Mouse (Mus musculus) heart, postnatal 10 days (tissue): ENCODE measurements around the gene Map2k5. TPM values are rescaled to one million over a fixed set of nuclear protein-coding genes. Genes with fewer than 3 reads are reported as not detected.

Source experiments
- DNase-seq, 2 experiments: peaks; one replicate each; pipeline ENCODE4 v3.0.0; 2021
- intact Hi-C: fragments of 180-260 bp; cut with DNase I; formaldehyde crosslinking; loops from one replicate; pipeline ENCODE4 v1.15.1; 2025
- total RNA-seq, 2 experiments: library from RNA; stranded (reverse); gene quantifications; 2 replicates each; pipeline ENCODE4 v1.2.3; 2021

The Map2k5 gene
- total RNA-seq, 2 experiments from 2014 or later, result 24.4 to 25.1 TPM

- DNase-seq, result no peak
- intact Hi-C loops, result loop anchor here (1.0 to 10.0 kb wide), 6 partner anchors 199 to 708 kb away; partner anchors contain the start of genes 2300009A05Rik and Smad3
Observed at GRCm38 (mm10) chr9:63136241-63136640, 241.5 kb downstream of the Map2k5 start.

GRCm38 (mm10) chr9:63135801-63136200, 241.9 kb downstream of the Map2k5 start:
- intact Hi-C loops, result loop anchor here (1.0 to 10.0 kb wide), 6 partner anchors 199 to 708 kb away; partner anchors contain the start of genes 2300009A05Rik and Smad3
- DNase-seq, result peak; percentile 62 to 78

DNA sequence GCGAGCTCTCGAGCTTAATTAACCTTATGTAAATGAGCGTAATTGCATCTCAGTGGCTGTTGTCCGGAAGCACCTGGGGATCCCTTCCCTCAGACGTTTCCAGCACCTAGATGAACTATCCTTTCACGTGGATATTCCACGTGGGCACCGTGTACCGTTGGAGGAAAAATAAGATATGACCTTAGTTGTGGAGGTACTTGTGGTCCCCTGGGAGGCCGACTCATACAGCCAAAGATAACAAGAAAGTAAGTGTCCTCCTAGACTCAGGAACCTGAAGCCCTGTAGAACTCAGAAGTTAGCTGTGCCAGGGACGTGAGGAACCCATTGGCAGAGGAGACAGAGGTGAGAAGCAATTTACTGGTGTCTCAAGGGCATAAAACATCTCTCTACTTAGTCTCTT, 242.3 kb downstream of the Map2k5 start:
- DNase-seq, result peak in 1 of 2 experiments; percentile 14
- intact Hi-C loops, result loop anchor here (5.0 to 10.0 kb wide), 4 partner anchors 199 to 619 kb away; partner anchors contain the start of genes 2300009A05Rik and Smad3

- intact Hi-C loops, result loop anchor here (10.0 kb wide), 2 partner anchors 201 to 621 kb away; partner anchors contain the start of gene Smad3
- no peak for DNase-seq
Observed at GRCm38 (mm10) chr9:63133659-63134058, 244.0 kb downstream of the Map2k5 start.

DNA sequence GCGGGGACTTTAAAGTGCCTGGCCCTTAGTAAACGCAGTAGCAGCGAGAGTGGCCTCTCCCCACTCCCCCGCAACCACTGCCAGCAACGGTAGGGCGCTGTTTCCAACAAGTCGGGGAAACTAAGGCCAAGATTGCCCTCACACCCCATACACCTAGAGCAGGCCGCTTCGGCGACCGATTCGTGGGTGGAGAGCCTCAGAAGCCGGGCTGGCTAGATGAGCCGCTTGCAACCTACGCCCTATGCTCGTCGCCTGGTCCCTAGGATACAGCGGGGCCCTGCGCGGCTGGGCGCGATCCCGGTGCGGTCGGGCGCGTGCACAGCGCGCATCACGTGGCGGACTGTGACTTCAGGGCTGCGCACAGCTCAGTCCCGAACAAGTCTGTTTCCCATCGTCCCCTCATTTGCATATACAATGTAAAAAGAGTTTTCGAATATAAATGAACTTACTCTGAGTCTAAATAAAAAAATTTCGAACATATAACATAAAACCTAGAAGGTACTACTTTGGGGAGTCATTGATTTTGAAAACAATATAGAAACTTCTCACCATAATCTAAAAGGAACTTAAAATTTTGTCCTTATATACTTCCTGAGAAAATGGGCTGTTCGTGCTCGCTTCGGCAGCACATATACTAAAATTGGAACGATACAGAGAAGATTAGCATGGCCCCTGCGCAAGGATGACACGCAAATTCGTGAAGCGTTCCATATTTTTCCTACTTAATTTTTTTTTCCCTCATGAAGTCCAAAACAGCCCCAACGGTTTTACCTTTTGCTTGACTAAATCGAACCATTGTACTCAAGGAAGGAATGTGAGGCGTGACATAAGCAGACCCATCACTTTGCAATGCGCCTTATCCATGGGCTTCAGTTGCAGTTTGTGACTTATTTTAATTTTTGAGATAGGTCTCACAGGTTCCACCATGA, 244.8 kb downstream of the Map2k5 start:
- intact Hi-C loops, result loop anchor here (10.0 kb wide), 2 partner anchors 202 to 622 kb away; partner anchors contain the start of gene Smad3
- peak; percentile 94 to 96 for DNase-seq

- intact Hi-C loops, result loop anchor here (10.0 kb wide), 2 partner anchors 203 to 623 kb away; partner anchors contain the start of gene Smad3
- DNase-seq, result peak in 1 of 2 experiments; percentile 52
Observed at GRCm38 (mm10) chr9:63131957-63132602, 245.6 kb downstream of the Map2k5 start.

DNA sequence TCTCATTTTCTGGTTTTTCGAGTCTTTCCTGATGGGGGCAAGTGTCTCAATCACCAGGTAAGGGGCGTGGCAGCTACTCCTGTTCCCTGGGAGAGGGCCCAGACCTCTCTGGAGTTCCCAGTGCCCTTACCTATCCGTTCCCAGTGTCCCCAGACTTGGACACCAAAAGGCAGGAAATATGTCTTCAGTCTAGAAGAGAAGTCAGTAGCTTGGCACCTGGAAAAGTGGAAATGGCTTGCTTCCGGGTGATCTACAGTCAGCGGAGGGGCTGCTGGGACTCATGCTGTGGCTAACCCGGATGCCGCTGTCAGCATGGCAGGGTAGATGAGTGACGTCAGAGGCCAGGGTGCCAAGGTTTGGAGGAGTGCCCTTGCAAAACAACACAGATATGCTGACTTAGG, 248.1 kb downstream of the Map2k5 start:
- intact Hi-C loops, result loop anchor here (10.0 kb wide), 2 partner anchors 205 to 625 kb away; partner anchors contain the start of gene Smad3
- DNase-seq, result no peak

DNA sequence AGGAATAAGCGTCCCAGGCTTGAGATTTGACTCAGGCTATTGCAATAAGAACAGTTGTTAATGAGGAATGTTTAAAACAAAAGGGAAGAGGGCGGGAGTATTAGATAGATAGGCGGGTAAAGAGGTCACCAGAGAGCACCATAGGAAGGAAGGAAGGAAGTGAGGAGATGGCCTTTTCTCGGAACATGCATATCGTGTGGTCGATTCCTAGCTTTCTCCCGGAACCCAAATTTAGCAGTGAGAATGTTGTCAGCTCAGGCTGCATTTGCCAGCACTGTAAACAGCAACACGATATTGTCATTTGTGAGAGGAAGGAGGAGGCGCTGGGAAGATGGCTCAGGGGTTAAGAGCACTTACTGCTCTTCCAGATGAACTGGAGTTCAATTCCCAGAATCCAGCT, 253.2 kb downstream of the Map2k5 start:
- no peak for DNase-seq
- intact Hi-C loops, result loop anchor here (1.0 to 5.0 kb wide), 5 partner anchors 32 to 277 kb away; no protein-coding TSS in a partner anchor

DNA sequence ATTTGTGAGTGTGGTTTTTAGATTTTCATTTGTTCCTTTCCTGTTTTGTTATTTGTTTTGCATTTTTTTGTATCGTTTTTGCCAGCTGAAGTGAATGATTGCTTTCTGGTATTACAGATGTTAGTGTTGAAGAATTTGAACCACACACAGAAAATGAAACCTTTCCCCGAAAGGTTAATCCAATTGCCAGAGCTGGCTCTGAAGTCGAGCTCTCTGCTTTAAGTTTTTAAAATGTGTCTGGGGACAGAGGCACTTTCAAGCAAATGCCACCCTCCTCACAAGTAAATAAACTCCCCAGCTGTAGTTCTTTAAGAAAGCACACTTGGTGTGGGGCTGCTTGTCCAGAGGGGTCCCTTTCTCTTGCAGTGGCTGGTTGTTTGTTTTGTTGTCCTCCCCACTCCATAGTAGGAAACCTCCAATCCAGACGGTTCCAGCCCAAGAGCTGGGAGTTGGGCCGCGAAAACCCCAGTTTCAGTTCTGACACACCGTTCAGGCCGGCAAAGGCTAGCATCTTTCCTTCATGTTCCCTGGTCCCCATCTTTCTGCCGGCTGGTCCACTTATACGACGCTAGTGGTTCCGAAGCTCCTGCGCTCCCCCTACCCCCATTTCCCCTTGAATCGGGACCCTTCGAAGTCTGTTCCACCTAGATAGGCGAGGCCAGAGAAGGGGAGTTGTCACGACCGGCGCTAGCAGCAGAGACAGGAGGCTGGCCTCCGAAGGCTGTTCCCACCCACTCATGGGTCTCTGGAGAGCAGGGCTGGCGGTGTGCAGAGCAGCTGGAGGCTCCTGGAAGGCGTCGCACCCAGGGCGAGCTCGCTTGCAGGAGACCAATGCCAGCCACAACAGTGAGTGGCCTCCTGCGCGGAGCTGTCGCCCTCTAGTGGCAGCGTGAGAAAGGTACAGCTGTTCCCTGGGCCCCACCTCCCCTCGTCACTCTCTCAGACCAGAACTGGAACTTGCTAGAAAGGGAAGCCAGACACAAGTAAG, 254.0 kb downstream of the Map2k5 start:
- intact Hi-C loops, result loop anchor here (1.0 to 5.0 kb wide), 5 partner anchors 31 to 276 kb away; no protein-coding TSS in a partner anchor
- DNase-seq, result peak; percentile 95 to 96

GRCm38 (mm10) chr9:63122161-63122833, 255.4 kb downstream of the Map2k5 start:
- intact Hi-C loops, result loop anchor here (5.0 kb wide), 1 partner anchor 205 kb away; no protein-coding TSS in a partner anchor
- no peak for DNase-seq

GRCm38 (mm10) chr9:63118385-63118784, 259.3 kb downstream of the Map2k5 start:
- DNase-seq, result no peak
- intact Hi-C loops, result no loop called here

Other genes starting within 250 kb of the Map2k5 start
- under 1 TPM; 0.07 to 0.22 TPM for gene Skor1, start 228.9 kb downstream of the Map2k5 start, total RNA-seq
- gene 2300009A05Rik, start 21.3 kb upstream of the Map2k5 start, total RNA-seq, result 10 to 100 TPM; 49.3 to 53.9 TPM
- gene Iqch, start 224.6 kb upstream of the Map2k5 start, total RNA-seq, result not detected
- gene Aagab, start 224.8 kb upstream of the Map2k5 start, total RNA-seq, result 10 to 100 TPM; 20.6 to 24.8 TPM